Mouse (Mus musculus): ENCODE data around the gene Thsd4. TPM values are rescaled to one million over a fixed set of nuclear protein-coding genes. Genes with fewer than 3 reads are reported as not detected.

Thsd4 gene
- total RNA-seq, 2 experiments from 2014 or later, result 21.7 to 24.1 TPM

- DNase-seq, result no peak
These were observed 141.3 kb downstream of the Thsd4 start for GRCm38 (mm10) chr9:60380550-60380949.

GRCm38 (mm10) chr9:60378235-60378634 lies 143.6 kb downstream of the Thsd4 start:
- DNase-seq, result no peak

DNA sequence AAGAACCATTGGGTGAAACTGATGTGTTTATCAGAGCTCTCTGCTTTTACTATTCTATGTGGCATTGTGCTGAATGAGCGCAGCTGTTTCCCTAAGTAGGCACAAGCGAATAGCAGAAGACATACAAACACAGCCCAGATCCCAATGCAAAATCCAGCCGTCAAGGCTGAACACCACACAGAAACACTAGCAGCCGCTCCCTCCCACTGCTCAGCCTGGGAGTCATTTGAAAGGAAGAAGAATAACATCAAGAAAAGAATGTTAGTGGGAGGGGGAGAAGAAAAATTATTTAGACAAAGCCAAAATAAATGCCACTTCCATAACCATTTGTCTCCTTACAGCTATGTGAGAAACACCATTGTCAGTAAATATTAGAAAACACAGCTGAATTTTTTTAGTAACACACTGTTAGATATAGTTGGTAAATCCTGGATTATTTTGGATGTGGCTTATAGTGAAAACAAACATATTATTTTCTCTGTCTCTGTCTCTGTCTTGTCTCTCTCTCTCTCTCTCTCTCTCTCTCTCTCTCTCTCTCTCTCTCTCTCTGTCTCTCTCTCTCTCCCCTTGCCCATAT lies 148.6 kb downstream of the Thsd4 start:
- DNase-seq, result no peak

DNA sequence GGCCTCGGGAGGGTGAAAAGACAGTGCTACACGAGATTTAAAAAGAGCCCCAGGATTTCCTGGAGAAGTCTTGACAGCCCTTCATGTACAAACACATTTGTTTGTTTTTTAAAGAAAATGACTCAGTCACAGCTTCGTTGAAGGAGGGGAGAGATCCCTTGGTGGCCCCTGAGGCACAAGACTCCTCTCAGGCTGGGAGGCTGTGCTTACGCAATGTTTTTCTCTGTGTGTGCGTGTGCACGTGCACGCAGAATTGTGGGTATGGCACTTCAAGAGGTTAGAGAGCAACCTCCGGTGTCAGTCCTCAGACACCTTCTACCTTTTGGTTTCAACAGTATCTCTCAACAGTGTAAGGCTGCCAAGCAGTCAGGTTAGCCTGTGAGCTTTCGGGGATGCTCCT lies 153.3 kb downstream of the Thsd4 start:
- no peak for DNase-seq

DNA sequence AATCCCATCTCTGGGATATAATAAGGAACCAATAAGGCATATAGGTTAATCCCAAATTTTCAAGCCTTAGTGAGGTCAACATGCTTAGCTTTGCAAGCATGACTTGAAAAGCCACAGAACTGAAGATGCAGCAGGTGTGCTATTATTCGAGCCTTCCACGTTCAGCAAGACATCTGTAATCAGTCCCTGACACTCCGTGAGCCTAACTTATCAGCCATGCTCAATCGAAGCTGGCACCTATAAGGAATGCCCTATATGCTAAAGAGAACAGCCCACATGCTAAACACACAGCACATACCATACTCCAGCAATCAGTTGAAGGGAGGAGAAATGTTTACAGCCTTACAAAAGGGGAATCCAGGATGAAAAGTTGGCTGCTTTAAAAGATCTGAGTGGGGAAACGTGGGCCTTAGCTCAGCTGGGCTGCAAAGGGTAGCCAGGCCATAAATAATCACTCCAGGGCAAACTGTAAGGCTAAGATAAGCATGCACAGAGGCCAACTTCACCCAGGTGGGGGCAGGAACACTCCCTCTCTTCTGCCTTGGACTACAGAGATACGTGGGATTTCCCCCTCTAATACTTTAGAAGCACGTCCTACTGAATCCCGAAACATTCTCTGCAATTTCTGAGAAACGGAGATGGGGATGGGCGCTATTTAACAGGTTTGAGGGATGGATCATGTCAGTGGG lies 154.1 kb downstream of the Thsd4 start:
- no peak for DNase-seq

DNA sequence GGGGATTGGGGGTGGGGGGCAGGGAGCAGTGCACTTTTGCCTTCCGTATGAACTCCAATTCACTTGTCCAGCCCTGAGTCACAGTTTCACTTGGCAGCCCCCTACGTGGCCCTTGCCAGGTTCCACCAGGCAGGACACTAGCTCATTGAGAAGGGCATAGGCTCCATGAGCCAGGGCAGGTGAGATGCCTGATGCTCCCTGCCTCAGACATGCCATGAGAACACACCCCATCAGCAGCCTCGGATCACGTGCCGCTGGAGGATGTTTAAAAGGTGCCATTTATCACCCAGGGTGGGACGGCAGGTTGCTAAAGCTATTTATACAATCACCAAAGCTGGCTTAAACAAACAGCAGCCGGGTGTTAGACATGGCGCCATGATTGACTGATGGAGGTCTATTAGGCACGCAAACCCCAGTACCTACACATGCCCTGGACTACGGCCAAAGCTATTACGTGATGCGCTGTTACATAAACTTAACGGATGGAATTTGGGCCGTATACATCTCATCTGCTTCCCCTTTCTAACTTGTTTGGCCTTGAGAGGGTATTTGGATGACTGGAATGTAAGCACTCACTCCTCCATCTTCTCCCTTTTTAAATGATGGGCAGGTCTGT lies 157.6 kb downstream of the Thsd4 start:
- peak; percentile 14 for DNase-seq

GRCm38 (mm10) chr9:60352351-60352750 lies 169.5 kb downstream of the Thsd4 start:
- no peak for DNase-seq

DNA sequence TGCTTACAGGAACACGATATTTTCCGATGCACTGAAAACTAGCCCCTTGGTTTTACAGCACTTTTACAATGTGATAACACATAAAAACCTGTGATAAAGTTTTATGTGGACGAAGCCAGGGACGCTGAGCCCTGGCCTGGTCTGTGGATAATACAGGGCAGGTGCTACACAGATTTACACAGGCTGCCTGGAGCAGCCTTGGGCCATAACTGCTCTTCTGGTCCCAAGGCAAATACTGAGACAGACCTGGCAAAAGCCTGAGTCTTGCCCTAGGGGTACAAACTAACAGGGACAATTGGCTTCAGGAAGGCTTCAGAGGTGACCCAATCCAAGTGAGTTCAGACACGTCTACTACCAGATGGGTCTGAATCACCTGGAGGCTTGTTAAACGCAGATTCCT lies 170.7 kb downstream of the Thsd4 start:
- no peak for DNase-seq

GRCm38 (mm10) chr9:60336147-60336546 lies 185.7 kb downstream of the Thsd4 start:
- no peak for DNase-seq

GRCm38 (mm10) chr9:60335455-60335854 lies 186.4 kb downstream of the Thsd4 start:
- peak; percentile 52 for DNase-seq

DNA sequence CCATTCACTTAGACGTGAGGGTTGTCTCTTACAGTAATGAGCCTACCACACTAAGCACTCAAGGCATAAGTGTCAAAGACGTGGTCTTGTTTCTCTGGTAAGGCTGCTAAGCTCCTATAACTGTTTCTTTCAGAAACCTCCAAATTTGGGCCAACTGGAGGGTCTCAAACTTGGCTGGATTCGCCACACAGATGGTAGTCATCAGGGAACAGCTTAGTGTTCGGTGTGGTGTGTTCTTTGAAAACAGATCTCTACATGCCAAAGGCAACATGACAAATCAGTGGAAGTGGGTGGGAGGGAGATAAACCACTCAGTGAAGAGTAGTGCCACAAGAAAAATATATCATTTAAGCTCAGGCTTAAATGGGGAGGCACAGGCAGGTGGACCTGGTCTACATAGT lies 191.9 kb downstream of the Thsd4 start:
- no peak for DNase-seq

DNA sequence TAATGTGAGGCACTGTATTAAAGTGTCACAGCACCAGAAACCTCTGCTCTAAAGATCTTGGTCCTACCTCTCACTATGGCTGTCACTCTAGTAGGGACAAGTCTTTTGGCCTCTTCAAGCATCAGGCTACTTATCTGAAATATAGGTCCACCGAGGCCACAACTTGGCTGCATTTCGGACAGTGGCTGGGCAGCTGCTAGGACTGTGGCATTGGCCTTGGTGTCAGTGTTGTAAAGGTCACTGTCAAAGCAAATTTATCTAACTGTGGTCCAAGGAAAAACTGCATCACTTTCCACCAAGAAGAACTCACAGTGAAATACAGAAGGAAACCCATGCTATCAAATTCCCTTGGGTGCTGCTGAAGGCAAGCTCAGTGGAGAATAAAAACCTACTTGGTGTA lies 197.1 kb downstream of the Thsd4 start:
- no peak for DNase-seq

- DNase-seq, result no peak
These were observed 198.4 kb downstream of the Thsd4 start for GRCm38 (mm10) chr9:60323435-60323834.

GRCm38 (mm10) chr9:60317291-60317690 lies 204.6 kb downstream of the Thsd4 start:
- DNase-seq, result no peak

- peak; percentile 47 for DNase-seq
These were observed 205.3 kb downstream of the Thsd4 start for GRCm38 (mm10) chr9:60316510-60316909.

DNA sequence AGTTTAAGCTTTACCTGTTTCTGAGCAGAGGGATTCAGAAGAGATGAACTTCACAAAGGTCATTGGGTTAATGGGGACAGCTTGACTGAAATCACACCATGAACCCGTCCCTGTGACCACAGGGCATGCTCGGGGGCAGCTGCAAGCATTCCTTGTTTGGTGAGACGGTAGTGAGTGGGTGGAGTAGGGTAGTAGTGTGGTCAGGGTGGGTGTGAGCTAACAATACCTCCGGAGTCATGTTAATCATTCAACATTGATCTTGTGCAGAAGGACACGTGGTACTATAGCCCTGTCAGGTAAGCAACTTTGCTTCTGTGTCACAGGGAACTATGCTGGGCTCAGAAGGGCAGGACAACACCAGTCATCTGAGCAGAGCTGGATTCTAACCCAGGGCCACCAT lies 206.3 kb downstream of the Thsd4 start:
- no peak for DNase-seq

- DNase-seq, result no peak
These were observed 208.2 kb downstream of the Thsd4 start for GRCm38 (mm10) chr9:60313661-60314060.

GRCm38 (mm10) chr9:60312670-60313069 lies 209.2 kb downstream of the Thsd4 start:
- no peak for DNase-seq

DNA sequence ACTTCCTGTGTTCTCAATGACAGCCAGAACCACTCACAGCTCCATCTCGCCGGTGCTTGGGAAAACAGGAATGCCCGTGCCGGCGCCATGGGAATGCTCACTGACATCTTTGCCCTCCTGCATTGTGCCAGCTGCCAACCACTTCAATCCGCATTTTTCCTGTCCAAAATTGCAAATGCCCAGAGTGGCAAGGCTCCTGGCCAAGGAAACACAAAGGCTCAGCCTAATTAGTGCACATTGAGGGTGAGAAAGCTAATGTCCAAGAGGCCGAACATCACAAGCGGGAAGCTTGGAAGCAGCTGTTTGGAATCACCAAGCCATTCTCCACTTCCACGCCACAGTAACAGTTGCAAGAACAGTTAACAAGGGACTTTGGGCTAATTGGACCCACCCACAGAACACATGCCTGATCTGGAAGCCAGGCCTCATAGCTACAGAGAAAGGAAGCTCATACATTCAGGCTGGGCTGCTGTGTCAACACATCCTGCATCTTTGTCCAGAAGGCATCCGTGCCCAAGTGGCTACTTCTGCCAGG lies 210.2 kb downstream of the Thsd4 start:
- no peak for DNase-seq

GRCm38 (mm10) chr9:60310741-60311317 lies 211.0 kb downstream of the Thsd4 start:
- DNase-seq, result no peak

- DNase-seq, result peak; percentile 73
These were observed 211.8 kb downstream of the Thsd4 start for GRCm38 (mm10) chr9:60309786-60310711.

- DNase-seq, result no peak
These were observed 213.7 kb downstream of the Thsd4 start for GRCm38 (mm10) chr9:60308182-60308581.
